Mouse (Mus musculus) forebrain, embryonic 16.5 days (tissue): ENCODE results near the gene Prr7. TPM values are rescaled to one million over a fixed set of nuclear protein-coding genes. Genes with fewer than 3 reads are reported as not detected.
A peak's percentile ranks its signal among the peaks of the same experiment; 100 is the strongest.

Experiments
- microRNA-seq: library from miRNA; unstranded; fragments of <30 nt; microRNA quantifications from one replicate; pipeline ENCODE4, GENCODE M21; 2017
- polyA plus RNA-seq: library from polyadenylated mRNA; unstranded; fragments of >200 nt; fragmentation: Nextera tagmentation; extraction: Ambion mirVana; gene quantifications from 2 replicates; pipeline ENCODE4 v1.2.1, GENCODE M21; 2015

The Prr7 gene
- polyA plus RNA-seq, 1 experiment from 2014 or later, result 4.1 TPM

Small RNA genes within 50 kb of the gene (microRNA-seq; reads per million reads assigned to microRNA genes)
- not detected for gene Mir6943
- 80.6 reads per million, percentile 52 among the genes with 10 or more reads in this experiment for gene Mir6944
- 2.1 reads per million, percentile 3 among the genes with 10 or more reads in this experiment for gene Mir6945

Other genes starting within 250 kb of the Prr7 start
- 288 and 303 TPM in 2 replicates for gene Prelid1, start 143.8 kb upstream of the Prr7 start, polyA plus RNA-seq
- gene Rab24, start 142.3 kb upstream of the Prr7 start, polyA plus RNA-seq, result 104 and 109 TPM in 2 replicates
- gene Mxd3, start 134.4 kb upstream of the Prr7 start, polyA plus RNA-seq, result 22.1 and 23.9 TPM in 2 replicates
- 56.3 and 59.7 TPM in 2 replicates for gene Lman2, start 101.5 kb upstream of the Prr7 start, polyA plus RNA-seq
- gene Rgs14, start 94.5 kb upstream of the Prr7 start, polyA plus RNA-seq, result 0.71 and 1.4 TPM in 2 replicates
- gene Slc34a1, start 66.1 kb upstream of the Prr7 start, polyA plus RNA-seq, result 0.27 TPM in 1 of 2 replicates, not detected in the other
- gene Pfn3, start 49.0 kb upstream of the Prr7 start, polyA plus RNA-seq, result 0.43 and 0.84 TPM in 2 replicates
- gene F12, start 37.5 kb upstream of the Prr7 start, polyA plus RNA-seq, result not detected in 2 replicates
- gene Grk6, start 19.2 kb upstream of the Prr7 start, polyA plus RNA-seq, result 39.4 and 40.1 TPM in 2 replicates
- gene Dbn1, start 23.8 kb downstream of the Prr7 start, polyA plus RNA-seq, result 792 and 816 TPM in 2 replicates
- 132 and 147 TPM in 2 replicates for gene Pdlim7, start 49.4 kb downstream of the Prr7 start, polyA plus RNA-seq
- 3.1 and 4.6 TPM in 2 replicates for gene Dok3, start 65.0 kb downstream of the Prr7 start, polyA plus RNA-seq
- 67.3 and 70.6 TPM in 2 replicates for gene Ddx41, start 72.4 kb downstream of the Prr7 start, polyA plus RNA-seq
- 57.8 and 62.2 TPM in 2 replicates for gene Fam193b, start 106.9 kb downstream of the Prr7 start, polyA plus RNA-seq
- 96.9 and 133 TPM in 2 replicates for gene Tmed9, start 109.5 kb downstream of the Prr7 start, polyA plus RNA-seq
- gene B4galt7, start 135.6 kb downstream of the Prr7 start, polyA plus RNA-seq, result 29.9 and 41.4 TPM in 2 replicates
- gene Caml, start 158.7 kb downstream of the Prr7 start, polyA plus RNA-seq, result 96.9 and 104 TPM in 2 replicates
- gene Ddx46, start 170.8 kb downstream of the Prr7 start, polyA plus RNA-seq, result 34.2 and 36.4 TPM in 2 replicates
- gene B230219D22Rik, start 228.9 kb downstream of the Prr7 start, polyA plus RNA-seq, result 74.6 and 74.9 TPM in 2 replicates